Mouse (Mus musculus) hindbrain, embryonic 15.5 days (tissue): ENCODE results near the gene Gm49601. TPM values are rescaled to one million over a fixed set of nuclear protein-coding genes. Genes with fewer than 3 reads are reported as not detected.
A peak's percentile ranks its signal among the peaks of the same experiment; 100 is the strongest.

Experiments
- ATAC-seq: fragments of 200-750 bp; cut with Nextera tagmentation; 2 replicates; pipeline ENCODE4 v1.8.0; 2017; ENCODE audit warnings: low read depth, moderate number of reproducible peaks, moderate TSS enrichment; ENCODE audit not compliant: low FRiP score
- H3K27ac ChIP-seq: fragments of 300-500 bp; sonication (generic); replicated peaks from 2 replicates; pipeline ENCODE4 v1.5.1; 2015; ENCODE audit warnings: mild to moderate bottlenecking, inconsistent platforms
- H3K27me3 ChIP-seq: fragments of 300-500 bp; sonication (generic); 2 replicates; pipeline ENCODE4 v1.6.1; 2015; ENCODE audit warnings: control low read depth, inconsistent platforms
- H3K36me3 ChIP-seq: fragments of 300-500 bp; sonication (generic); 2 replicates; pipeline ENCODE4 v1.6.1; 2015; ENCODE audit warnings: control low read depth, inconsistent platforms
- H3K4me1 ChIP-seq: fragments of 300-500 bp; sonication (generic); replicated peaks from 2 replicates; pipeline ENCODE4 v1.6.1; 2015; ENCODE audit warnings: control low read depth, inconsistent platforms
- H3K4me2 ChIP-seq: fragments of 300-500 bp; sonication (generic); 2 replicates; pipeline ENCODE4 v1.6.1; 2015; ENCODE audit warnings: moderate library complexity, mild to moderate bottlenecking, inconsistent platforms
- H3K4me3 ChIP-seq: fragments of 300-500 bp; sonication (generic); 2 replicates; pipeline ENCODE4 v1.5.1; 2015; ENCODE audit warnings: mild to moderate bottlenecking, inconsistent platforms
- H3K9ac ChIP-seq: fragments of 300-500 bp; sonication (generic); 2 replicates; pipeline ENCODE4 v1.6.1; 2015; ENCODE audit warnings: inconsistent platforms
- H3K9me3 ChIP-seq: fragments of 300-500 bp; sonication (generic); 2 replicates; pipeline ENCODE4 v1.6.1; 2016; ENCODE audit warnings: control low read depth, inconsistent platforms
- WGBS: fragments of 180-500 bp; shearing (Covaris S2); methylation state at CpG from one replicate; pipeline ENCODE4 v1.1.7; 2015; 5-methylcytosine and 5-hydroxymethylcytosine counted together
- polyA plus RNA-seq: library from polyadenylated mRNA; unstranded; fragments of >200 nt; fragmentation: Nextera tagmentation; extraction: Ambion mirVana; gene quantifications from 2 replicates; pipeline ENCODE4 v1.2.1, GENCODE M21; 2015

The Gm49601 gene
- polyA plus RNA-seq, 1 experiment from 2014 or later: 18.8 TPM

GRCm38 (mm10) chr16:18642291-18642690 is 16.1 kb upstream of the Gm49601 start:
- Histone ChIP-seq H3K4me1 (no peaks in the 10 kb centered on the region), H3K36me3 (no peaks in the 10 kb centered on the region), H3K9ac (no peak overlapping the region), H3K4me3 (no peak overlapping the region), H3K4me2 (no peak overlapping the region), H3K9me3 (no peaks in the 10 kb centered on the region), H3K27me3 (no peaks in the 10 kb centered on the region), H3K27ac (no peak overlapping the region)
- WGBS: 58% methylated on average over 7 of the region's 7 CpGs
- ATAC-seq: no peak

DNA sequence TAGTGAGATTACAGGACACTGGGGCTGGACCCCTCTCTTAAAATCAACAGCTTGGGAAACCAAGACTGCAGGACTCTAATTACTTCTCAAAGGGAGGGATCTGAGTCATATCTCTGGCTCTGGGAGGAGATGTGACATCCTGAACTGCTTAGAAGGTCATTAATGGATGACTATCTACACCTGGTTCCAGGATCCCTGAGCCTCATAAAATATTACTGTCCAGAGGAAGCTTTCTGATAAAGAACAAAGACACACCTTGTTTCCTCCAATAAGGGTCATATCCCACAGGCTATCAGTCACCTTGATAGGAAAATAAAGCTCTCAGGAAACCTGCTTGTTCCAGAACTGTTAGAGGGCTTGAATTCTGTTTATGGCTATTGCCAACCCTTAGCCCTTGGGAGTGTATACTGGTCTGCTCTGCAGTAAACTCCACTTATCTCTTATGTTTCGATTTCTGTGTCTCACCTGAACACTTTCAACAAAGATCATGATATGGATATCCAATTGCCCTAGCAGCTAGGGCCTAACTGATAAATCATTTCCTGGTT is 13.2 kb upstream of the Gm49601 start:
- Histone ChIP-seq H3K27ac (no peak overlapping the region), H3K9ac (no peak overlapping the region), H3K9me3 (no peaks in the 10 kb centered on the region), H3K4me1 (no peaks in the 10 kb centered on the region), H3K27me3 (no peaks in the 10 kb centered on the region), H3K4me2 (no peak overlapping the region), H3K36me3 (no peaks in the 10 kb centered on the region), H3K4me3 (no peak overlapping the region)
- no peak for ATAC-seq
- WGBS: 93% methylated on average over 1 of the region's 1 CpGs

DNA sequence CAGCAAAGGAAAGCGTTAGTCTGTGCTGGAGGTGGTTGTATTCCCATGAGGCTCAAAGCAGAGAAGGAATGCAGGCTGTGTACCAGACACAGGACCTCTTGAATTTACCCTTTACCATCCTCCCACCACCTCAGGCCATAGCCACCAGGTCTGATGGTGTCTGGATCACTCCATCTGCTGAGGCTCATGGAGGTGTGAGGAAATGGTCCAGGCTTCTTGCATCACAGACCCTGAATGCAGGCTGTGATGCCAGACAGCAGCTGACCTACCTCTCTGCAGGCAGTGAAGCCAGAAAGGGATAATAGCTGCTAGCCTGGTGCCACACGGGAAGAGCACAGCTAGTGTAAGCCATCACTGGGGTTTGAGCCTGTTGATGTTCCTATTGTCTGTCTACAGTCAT is 12.2 kb upstream of the Gm49601 start:
- no peaks in the 10 kb centered on the region for H3K36me3 ChIP-seq
- H3K9ac ChIP-seq: no peak overlapping the region
- no peaks in the 10 kb centered on the region for H3K9me3 ChIP-seq
- no peaks in the 10 kb centered on the region for H3K4me1 ChIP-seq
- H3K4me3 ChIP-seq: no peak overlapping the region
- no peak for ATAC-seq
- no peak overlapping the region for H3K27ac ChIP-seq
- no peak overlapping the region for H3K4me2 ChIP-seq
- WGBS: 58% methylated on average over 2 of the region's 2 CpGs
- H3K27me3 ChIP-seq: no peaks in the 10 kb centered on the region

- Histone ChIP-seq H3K27ac (no peak overlapping the region), H3K27me3 (no peaks in the 10 kb centered on the region), H3K36me3 (no peaks in the 10 kb centered on the region), H3K9me3 (no peaks in the 10 kb centered on the region), H3K4me3 (no peak overlapping the region), H3K4me1 (no peaks in the 10 kb centered on the region), H3K9ac (no peak overlapping the region), H3K4me2 (no peak overlapping the region)
- WGBS: 59% methylated on average over 3 of the region's 3 CpGs
- no peak for ATAC-seq
Measured at GRCm38 (mm10) chr16:18636804-18637203, 10.6 kb upstream of the Gm49601 start.

DNA sequence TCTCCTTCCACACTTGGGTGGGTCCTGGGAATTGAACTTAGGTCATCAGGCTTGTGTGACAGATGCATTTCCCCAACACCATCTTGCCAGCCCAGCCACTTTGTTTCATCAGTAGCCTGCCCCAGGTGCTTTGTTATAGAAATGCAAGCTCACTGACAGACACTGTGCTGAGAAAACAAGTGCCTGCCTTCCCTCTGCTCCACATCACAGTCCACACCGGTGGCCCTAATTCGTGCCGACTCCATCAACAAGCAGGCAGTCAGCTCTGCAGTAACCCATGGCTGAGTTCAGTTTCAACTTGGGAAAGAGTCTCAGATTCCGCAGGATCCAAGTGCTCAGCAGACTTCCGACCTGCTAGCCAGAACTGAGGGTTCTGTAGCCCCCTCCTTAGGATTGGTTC is 10.2 kb upstream of the Gm49601 start:
- Histone ChIP-seq H3K4me2 (no peak overlapping the region), H3K27me3 (no peaks in the 10 kb centered on the region), H3K4me3 (no peak overlapping the region), H3K4me1 (no peaks in the 10 kb centered on the region), H3K36me3 (no peaks in the 10 kb centered on the region), H3K9me3 (no peaks in the 10 kb centered on the region), H3K9ac (no peak overlapping the region), H3K27ac (no peak overlapping the region)
- no peak for ATAC-seq
- WGBS: 84% methylated on average over 5 of the region's 5 CpGs

- H3K9me3 ChIP-seq: no peaks in the 10 kb centered on the region
- H3K9ac ChIP-seq: no peak overlapping the region
- H3K4me2 ChIP-seq: no peak overlapping the region
- H3K4me3 ChIP-seq: no peak overlapping the region
- no peaks in the 10 kb centered on the region for H3K27me3 ChIP-seq
- WGBS: 24% methylated on average over 1 of the region's 1 CpGs
- no peak overlapping the region for H3K27ac ChIP-seq
- no peaks in the 10 kb centered on the region for H3K36me3 ChIP-seq
- no peak for ATAC-seq
- peaks cover 11% of the 10 kb centered on the region for H3K4me1 ChIP-seq
Measured at GRCm38 (mm10) chr16:18633333-18633732, 7.1 kb upstream of the Gm49601 start.

GRCm38 (mm10) chr16:18632816-18633215 is 6.6 kb upstream of the Gm49601 start:
- no peak overlapping the region for H3K9ac ChIP-seq
- H3K4me3 ChIP-seq: no peak overlapping the region
- H3K4me1 ChIP-seq: peaks cover 17% of the 10 kb centered on the region
- H3K4me2 ChIP-seq: no peak overlapping the region
- WGBS: 63% methylated on average over 2 of the region's 2 CpGs
- no peaks in the 10 kb centered on the region for H3K9me3 ChIP-seq
- ATAC-seq: no peak
- no peaks in the 10 kb centered on the region for H3K36me3 ChIP-seq
- no peak overlapping the region for H3K27ac ChIP-seq
- no peaks in the 10 kb centered on the region for H3K27me3 ChIP-seq

GRCm38 (mm10) chr16:18632059-18632458 is 5.8 kb upstream of the Gm49601 start:
- no peak overlapping the region for H3K9ac ChIP-seq
- no peaks in the 10 kb centered on the region for H3K36me3 ChIP-seq
- H3K27me3 ChIP-seq: no peaks in the 10 kb centered on the region
- ATAC-seq: no peak
- peaks cover 24% of the 10 kb centered on the region for H3K4me1 ChIP-seq
- no peak overlapping the region for H3K4me2 ChIP-seq
- H3K9me3 ChIP-seq: no peaks in the 10 kb centered on the region
- WGBS: 46% methylated on average over 3 of the region's 3 CpGs
- H3K4me3 ChIP-seq: no peak overlapping the region
- no peak overlapping the region for H3K27ac ChIP-seq

DNA sequence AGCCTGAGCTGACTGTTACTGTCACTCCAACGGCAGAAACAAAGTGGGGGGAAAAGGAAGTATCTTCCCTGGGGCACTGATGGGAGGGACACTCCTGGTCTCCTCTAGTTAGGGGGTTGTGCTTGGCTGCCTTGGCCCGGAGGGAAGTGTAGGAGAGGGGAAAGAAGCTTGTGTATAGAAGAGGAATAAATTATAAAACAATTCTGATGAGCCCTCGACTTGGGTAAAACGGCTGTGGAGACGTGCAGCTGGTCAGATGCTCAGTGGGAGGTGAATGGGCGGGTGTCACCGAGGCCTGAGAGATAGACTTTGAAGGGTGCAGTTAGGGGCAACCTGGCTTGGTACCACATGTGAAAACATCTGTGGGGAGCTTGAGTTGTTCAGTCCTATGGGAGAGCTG is 4.9 kb upstream of the Gm49601 start:
- no peak for ATAC-seq
- Histone ChIP-seq H3K4me1 (peaks cover 33% of the 10 kb centered on the region), H3K4me2 (no peak overlapping the region), H3K27ac (no peak overlapping the region), H3K9ac (no peak overlapping the region), H3K9me3 (no peaks in the 10 kb centered on the region), H3K4me3 (no peak overlapping the region), H3K27me3 (no peaks in the 10 kb centered on the region), H3K36me3 (no peaks in the 10 kb centered on the region)
- WGBS: 65% methylated on average over 7 of the region's 7 CpGs

- peak overlapping the region; percentile 89 for H3K27ac ChIP-seq
- H3K4me2 ChIP-seq: peak overlapping the region; percentile 96
- peaks cover 6% of the 10 kb centered on the region for H3K27me3 ChIP-seq
Measured at GRCm38 (mm10) chr16:18630291-18630690, 4.1 kb upstream of the Gm49601 start.

GRCm38 (mm10) chr16:18629390-18630231 is 3.4 kb upstream of the Gm49601 start, which contains the start of gene Sept5:
TSS of gene Sept5 (minus strand) at chr16:18629954.
- Histone ChIP-seq H3K9me3 (no peaks in the 10 kb centered on the region), H3K27me3 (peaks cover 13% of the 10 kb centered on the region), H3K36me3 (peaks cover 6% of the 10 kb centered on the region), H3K4me1 (peaks cover 42% of the 10 kb centered on the region), H3K9ac (peak within 1 kb of the TSS; percentile 87), H3K4me2 (peak within 1 kb of the TSS; percentile 96), H3K27ac (peak within 1 kb of the TSS; percentile 89), H3K4me3 (peak within 1 kb of the TSS; percentile 84)
- under 1% methylated on average over 73 of the region's 93 CpGs for WGBS
- peak; percentile 60 for ATAC-seq

More at GRCm38 (mm10) chr16:18630291-18630690, 4.1 kb upstream of the Gm49601 start:
- Histone ChIP-seq H3K9me3 (no peaks in the 10 kb centered on the region), H3K4me3 (peak overlapping the region; percentile 84), H3K36me3 (no peaks in the 10 kb centered on the region), H3K4me1 (peaks cover 42% of the 10 kb centered on the region), H3K9ac (peak overlapping the region; percentile 87)
- 45% methylated on average over 5 of the region's 5 CpGs for WGBS
- peak; percentile 0; the same call in 1 of the 2 replicates for ATAC-seq

- peak overlapping the region; percentile 84 for H3K4me3 ChIP-seq
- H3K27ac ChIP-seq: peak overlapping the region; percentile 89
- H3K27me3 ChIP-seq: peaks cover 20% of the 10 kb centered on the region
- no peaks in the 10 kb centered on the region for H3K9me3 ChIP-seq
- ATAC-seq: peak; percentile 0
- peaks cover 42% of the 10 kb centered on the region for H3K4me1 ChIP-seq
- peaks cover 12% of the 10 kb centered on the region for H3K36me3 ChIP-seq
- H3K4me2 ChIP-seq: peak overlapping the region; percentile 96
- peak overlapping the region; percentile 87 for H3K9ac ChIP-seq
- 24% methylated on average over 2 of the region's 2 CpGs for WGBS
Measured at GRCm38 (mm10) chr16:18628948-18629340, 2.7 kb upstream of the Gm49601 start.
